In genomic region chr7:36348195-36348594, GRCm38 (mm10) we compare ENCODE assay signal across 25 mouse cellular contexts.
"Had no signal": no experiment of that assay in that cellular context is flagged by ENCODE, and none has a peak within 500 bp of the region (broad histone marks: within the 10 kb centered on the region; RNA-seq: fewer than 3 reads in every experiment).

No protein-coding gene starts in this region.

- H3K4me3 ChIP-seq: heart, adult 2 months; heart, embryonic 13.5 days; heart, embryonic 15.5 days; hindbrain, embryonic 13.5 days; hindbrain, embryonic 15.5 days; left cerebral cortex, adult 2 months; limb, embryonic 10.5 days; limb, embryonic 12.5 days; liver, embryonic 13.5 days; liver, embryonic 15.5 days had no signal

- H3K36me3 ChIP-seq: heart, embryonic 13.5 days; heart, embryonic 15.5 days; hindbrain, embryonic 13.5 days; hindbrain, embryonic 15.5 days; limb, embryonic 10.5 days; limb, embryonic 12.5 days; liver, embryonic 13.5 days; liver, embryonic 15.5 days had no signal

- H3K4me2 ChIP-seq: heart, embryonic 11.5 days; heart, embryonic 13.5 days; heart, embryonic 15.5 days; hindbrain, embryonic 13.5 days; hindbrain, embryonic 15.5 days; limb, embryonic 12.5 days; liver, embryonic 11.5 days; liver, embryonic 13.5 days; liver, embryonic 15.5 days had no signal

- ATAC-seq: forebrain, postnatal 0 days; hindbrain, postnatal 0 days; intestine, embryonic 16.5 days; liver, postnatal 0 days had no signal

- H3K4me1 ChIP-seq: heart, embryonic 13.5 days; heart, embryonic 15.5 days; liver, embryonic 13.5 days; liver, embryonic 15.5 days had no signal

- H3K27ac ChIP-seq: heart, adult 2 months; heart, embryonic 13.5 days; heart, embryonic 15.5 days; hindbrain, embryonic 13.5 days; hindbrain, embryonic 15.5 days; hindbrain, postnatal 0 days; left cerebral cortex, adult 2 months; limb, embryonic 10.5 days; limb, embryonic 12.5 days; liver, embryonic 13.5 days; liver, embryonic 15.5 days had no signal

- DNase-seq: forebrain, postnatal 0 days; gastrocnemius, postnatal 14 days; gastrocnemius, postnatal 36 days; heart, adult 11 months; heart, adult 2 months; heart, postnatal 14 days; heart, postnatal 36 days; kidney, postnatal 10 days; layer of hippocampus, adult 9-11 months; layer of hippocampus, postnatal 36 days; liver; liver, embryonic 13.5 days; liver, postnatal 0 days had no signal

- H3K27me3 ChIP-seq: heart, embryonic 15.5 days; hindbrain, embryonic 13.5 days; hindbrain, embryonic 15.5 days; liver, embryonic 13.5 days; liver, embryonic 15.5 days had no signal

- H3K9ac ChIP-seq: forebrain, postnatal 0 days; heart, embryonic 13.5 days; heart, embryonic 15.5 days; hindbrain, embryonic 13.5 days; hindbrain, embryonic 15.5 days; limb, embryonic 12.5 days; liver, embryonic 13.5 days; liver, embryonic 15.5 days; liver, postnatal 0 days had no signal

- H3K9me3 ChIP-seq: heart, embryonic 13.5 days; heart, embryonic 15.5 days; hindbrain, embryonic 13.5 days; hindbrain, embryonic 15.5 days; limb, embryonic 10.5 days; limb, embryonic 12.5 days; liver, embryonic 13.5 days; liver, embryonic 15.5 days had no signal
